Mouse (Mus musculus): Measurements from ENCODE around the gene Hacd1. TPM values are rescaled to one million over a fixed set of nuclear protein-coding genes. Genes with fewer than 3 reads are reported as not detected.

Gene Hacd1
- polyA plus RNA-seq, 1 experiment from 2014 or later: 5.1 TPM

DNA sequence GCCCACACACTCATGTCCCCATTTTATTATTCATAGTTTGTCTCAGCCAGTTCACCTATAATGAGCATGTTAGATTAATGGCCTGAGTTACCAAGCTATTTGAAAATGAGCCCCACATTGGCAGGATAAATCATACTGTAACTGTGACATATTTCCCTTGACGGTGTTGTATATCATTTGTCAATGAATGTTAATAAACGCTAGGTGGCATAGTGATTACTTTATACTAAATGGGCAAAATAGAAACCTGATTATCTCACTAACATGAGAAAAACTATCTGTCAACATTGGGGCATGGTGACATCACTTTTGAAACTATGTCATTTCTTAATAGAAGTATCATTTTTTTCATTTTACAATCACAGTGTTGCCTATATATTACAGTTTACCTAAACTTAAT lies 198.5 kb downstream of the Hacd1 start:
- WGBS (ENCODE audit: missing documents): 69% methylated on average over 2 of the region's 2 CpGs
- no peaks in the 10 kb centered on the region for H3K36me3 ChIP-seq (ENCODE audit: inconsistent target)

DNA sequence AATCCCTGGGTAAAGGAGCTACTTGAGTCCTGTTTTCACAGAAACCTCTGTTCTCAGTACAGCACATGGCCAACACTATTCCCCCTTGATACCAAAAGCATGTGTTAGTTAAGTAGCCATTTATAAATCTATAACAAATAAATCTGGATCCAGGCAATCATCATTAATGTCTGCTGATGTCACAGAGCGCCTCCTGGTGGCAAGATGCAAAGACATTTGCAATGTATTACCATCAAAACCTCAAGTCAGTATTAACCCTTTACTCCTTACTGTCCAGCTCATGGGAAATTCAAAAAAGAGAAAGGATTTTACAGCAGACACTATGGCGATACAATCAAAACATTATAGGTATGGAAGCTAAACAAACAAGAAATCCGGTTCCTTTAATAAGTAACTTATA lies 200.4 kb downstream of the Hacd1 start:
- H3K4me3 ChIP-seq (ENCODE audit: inconsistent target): no peak overlapping the region
- no peak overlapping the region for H3K27ac ChIP-seq
- 62% methylated on average over 3 of the region's 3 CpGs for WGBS (ENCODE audit: missing documents)
- no peaks in the 10 kb centered on the region for H3K79me2 ChIP-seq (ENCODE audit: inconsistent target)
- no peaks in the 10 kb centered on the region for H3K36me3 ChIP-seq (ENCODE audit: inconsistent target)

More for the DNA sequence above, 198.5 kb downstream of the Hacd1 start:
- no peaks in the 10 kb centered on the region for H3K79me2 ChIP-seq (ENCODE audit: inconsistent target)
- H3K4me3 ChIP-seq (ENCODE audit: inconsistent target): no peak overlapping the region
- no peak overlapping the region for H3K27ac ChIP-seq

DNA sequence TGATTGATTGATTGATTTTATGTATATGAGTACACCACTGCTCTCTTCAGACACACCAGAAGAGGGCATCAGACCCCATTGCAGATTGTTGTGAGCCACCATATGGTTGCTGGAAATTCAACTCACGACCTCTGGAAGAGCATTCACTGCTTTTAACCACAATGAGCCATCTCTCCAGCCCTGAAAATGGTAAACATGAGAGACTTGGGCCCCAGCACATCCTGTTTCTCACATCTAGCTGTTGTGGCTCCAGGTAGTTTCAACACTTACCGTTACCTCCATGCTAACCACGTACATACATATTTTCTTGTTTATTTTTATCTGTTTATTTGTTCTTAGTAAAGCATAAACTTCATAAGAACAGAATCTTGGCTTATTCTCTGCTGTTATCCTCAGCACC lies 219.6 kb downstream of the Hacd1 start:
- H3K36me3 ChIP-seq (ENCODE audit: inconsistent target): no peaks in the 10 kb centered on the region
- no peak overlapping the region for H3K27ac ChIP-seq
- no peaks in the 10 kb centered on the region for H3K79me2 ChIP-seq (ENCODE audit: inconsistent target)
- 71% methylated on average over 3 of the region's 3 CpGs for WGBS (ENCODE audit: missing documents)
- no peak overlapping the region for H3K4me3 ChIP-seq (ENCODE audit: inconsistent target)

DNA sequence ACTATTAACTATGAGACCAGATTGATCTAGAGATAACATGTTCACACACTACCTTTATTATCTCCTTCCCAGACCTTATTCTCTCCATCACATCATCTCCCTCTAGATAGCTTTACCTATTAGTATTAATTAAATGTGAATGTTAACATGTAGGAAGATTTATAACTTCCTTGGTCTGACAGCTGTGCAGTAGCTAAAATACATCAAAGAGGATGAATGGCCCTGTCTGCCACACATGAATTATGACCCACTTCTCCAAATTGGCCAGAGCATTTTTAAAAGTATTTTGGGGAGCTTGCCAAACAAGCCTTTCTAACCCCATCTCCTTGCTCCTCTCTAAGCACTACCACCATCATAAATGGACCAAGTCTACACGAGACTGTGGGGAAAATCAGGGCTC lies 220.9 kb downstream of the Hacd1 start:
- Histone ChIP-seq H3K4me3 (ENCODE audit: inconsistent target) (no peak overlapping the region), H3K27ac (no peak overlapping the region), H3K36me3 (ENCODE audit: inconsistent target) (no peaks in the 10 kb centered on the region), H3K79me2 (ENCODE audit: inconsistent target) (no peaks in the 10 kb centered on the region)
- 27% methylated on average over 1 of the region's 1 CpGs for WGBS (ENCODE audit: missing documents)

DNA sequence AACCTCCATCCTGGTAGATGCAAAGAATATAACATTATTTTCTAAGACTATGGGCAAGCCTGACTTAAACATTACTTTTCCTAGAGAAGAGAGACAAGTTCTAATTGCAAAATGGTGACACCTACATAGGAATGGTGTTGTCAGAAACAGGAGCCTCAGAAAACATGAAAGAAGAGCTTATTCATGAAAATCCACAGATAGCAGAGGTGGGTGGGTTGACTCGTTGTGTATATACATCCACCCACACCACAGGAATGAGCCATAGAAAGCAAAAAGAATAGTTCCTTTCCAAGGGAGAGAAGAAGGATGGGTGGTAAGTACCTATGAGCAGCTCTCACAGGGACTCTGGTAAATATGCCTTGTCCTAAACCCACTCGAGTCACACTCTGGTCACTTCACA lies 239.3 kb downstream of the Hacd1 start:
- WGBS (ENCODE audit: missing documents): 81% methylated on average over 2 of the region's 2 CpGs
- no peak overlapping the region for H3K27ac ChIP-seq
- H3K79me2 ChIP-seq (ENCODE audit: inconsistent target): no peaks in the 10 kb centered on the region
- no peaks in the 10 kb centered on the region for H3K36me3 ChIP-seq (ENCODE audit: inconsistent target)
- no peak overlapping the region for H3K4me3 ChIP-seq (ENCODE audit: inconsistent target)

DNA sequence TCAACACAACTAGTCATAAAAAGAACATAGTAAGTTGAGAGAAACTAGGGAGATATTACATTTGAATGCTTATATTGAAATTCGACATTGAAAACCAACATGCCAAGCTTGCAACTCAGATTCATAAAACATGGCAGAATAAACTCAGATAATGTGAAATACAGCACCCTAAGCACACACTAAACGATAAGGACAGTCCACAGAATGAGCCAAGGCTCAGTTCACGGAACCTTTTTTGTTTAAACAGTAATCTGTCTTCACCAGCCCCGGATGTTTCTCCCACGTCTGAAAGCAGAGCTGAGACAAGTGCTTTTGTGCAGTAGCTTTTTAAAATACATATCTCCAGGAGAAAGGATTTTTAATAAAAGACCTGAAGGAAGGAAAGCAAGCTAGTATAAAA lies 247.3 kb downstream of the Hacd1 start:
- Histone ChIP-seq H3K27ac (no peak overlapping the region), H3K79me2 (ENCODE audit: inconsistent target) (no peaks in the 10 kb centered on the region), H3K36me3 (ENCODE audit: inconsistent target) (no peaks in the 10 kb centered on the region), H3K4me3 (ENCODE audit: inconsistent target) (no peak overlapping the region)
- 91% methylated on average over 5 of the region's 5 CpGs for WGBS (ENCODE audit: missing documents)

DNA sequence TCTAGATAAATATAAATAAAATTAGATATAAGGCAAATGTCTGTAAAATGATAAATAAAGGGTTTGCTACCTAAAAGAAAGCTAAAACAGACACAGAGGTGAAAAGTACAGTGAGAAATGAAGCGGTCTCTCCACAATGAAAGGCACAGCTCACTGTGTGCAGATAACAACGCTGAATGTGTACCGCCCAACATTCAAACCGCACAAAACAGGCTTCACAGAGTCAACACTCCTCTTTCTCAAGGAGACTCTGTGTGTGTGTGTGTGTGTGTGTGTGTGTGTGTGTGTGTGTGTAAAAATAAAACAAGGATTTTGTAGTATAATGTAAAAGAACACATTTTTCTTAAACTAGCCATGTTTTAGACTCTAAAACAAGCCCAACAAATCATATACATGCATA lies 247.9 kb downstream of the Hacd1 start:
- Histone ChIP-seq H3K79me2 (ENCODE audit: inconsistent target) (no peaks in the 10 kb centered on the region), H3K4me3 (ENCODE audit: inconsistent target) (no peak overlapping the region), H3K36me3 (ENCODE audit: inconsistent target) (no peaks in the 10 kb centered on the region), H3K27ac (no peak overlapping the region)
- 93% methylated on average over 4 of the region's 4 CpGs for WGBS (ENCODE audit: missing documents)

DNA sequence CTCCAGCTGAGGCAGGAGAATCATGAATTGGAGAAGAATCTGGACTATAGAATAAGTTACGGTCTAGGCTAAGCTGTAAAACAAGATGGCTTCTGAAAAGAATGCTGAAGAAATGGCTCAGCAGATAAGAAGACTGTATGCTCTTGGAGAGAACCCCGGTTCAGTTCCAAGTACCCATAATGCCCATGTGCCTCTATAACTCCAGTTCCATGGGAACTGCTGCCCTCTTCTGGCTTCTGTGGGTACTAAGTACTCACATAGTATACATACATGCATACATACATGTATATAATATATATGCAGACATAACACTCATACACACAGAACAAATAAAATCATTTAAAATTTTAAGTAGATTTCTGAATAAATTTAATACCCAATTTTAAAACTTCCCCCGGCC lies 249.8 kb downstream of the Hacd1 start:
- WGBS (ENCODE audit: missing documents): 96% methylated on average over 3 of the region's 3 CpGs

DNA sequence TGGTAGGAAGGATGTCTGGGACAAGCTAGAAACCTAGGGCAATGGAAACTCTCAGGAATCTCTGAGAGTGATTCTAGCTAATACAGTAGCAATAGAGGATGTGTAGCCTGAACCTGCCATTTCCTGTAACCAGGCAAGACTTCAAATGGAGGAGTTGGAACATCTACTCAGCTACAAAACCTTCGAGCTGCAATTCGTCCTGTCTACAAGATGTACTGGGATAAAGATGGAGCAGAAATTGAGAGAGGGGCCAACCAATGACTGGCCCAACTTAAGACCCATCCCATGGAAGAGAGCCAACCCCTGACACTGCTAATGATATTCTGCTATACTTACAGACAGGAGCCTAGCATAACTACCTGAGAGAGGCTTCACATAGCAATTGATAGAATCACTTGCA lies 255.3 kb downstream of the Hacd1 start:
- no peaks in the 10 kb centered on the region for H3K79me2 ChIP-seq (ENCODE audit: inconsistent target)
- H3K27ac ChIP-seq: no peak overlapping the region
- WGBS (ENCODE audit: missing documents): 89% methylated on average over 2 of the region's 2 CpGs
- H3K4me3 ChIP-seq (ENCODE audit: inconsistent target): no peak overlapping the region
- H3K36me3 ChIP-seq (ENCODE audit: inconsistent target): no peaks in the 10 kb centered on the region

More for the DNA sequence above, 249.8 kb downstream of the Hacd1 start:
- H3K27ac ChIP-seq: no peak overlapping the region
- H3K79me2 ChIP-seq (ENCODE audit: inconsistent target): no peaks in the 10 kb centered on the region
- no peaks in the 10 kb centered on the region for H3K36me3 ChIP-seq (ENCODE audit: inconsistent target)
- no peak overlapping the region for H3K4me3 ChIP-seq (ENCODE audit: inconsistent target)

Other genes with a start within 250 kb of the Hacd1 start
- 13.5 to 22.9 TPM (median 17.2 TPM) in 3 replicates for gene Stam, start 18.0 kb upstream of the Hacd1 start, polyA plus RNA-seq (2018)
- gene Tmem236, start 118.4 kb upstream of the Hacd1 start, polyA plus RNA-seq (2018): not detected in 3 replicates
- gene Mrc1, start 173.3 kb upstream of the Hacd1 start, polyA plus RNA-seq (2018): 311 to 697 TPM (median 500 TPM) in 3 replicates